Mouse (Mus musculus): ENCODE data around the gene Hbq1b. TPM values are rescaled to one million over a fixed set of nuclear protein-coding genes. Genes with fewer than 3 reads are reported as not detected.

Gene Hbq1b
- polyA plus RNA-seq, 1 experiment from 2014 or later: 0.95 TPM

- H3K27ac ChIP-seq (replicated peaks): no peak overlapping the region
- no peak for ATAC-seq (ENCODE audit: low FRiP score, low read depth)
- H3K9me3 ChIP-seq: no peaks in the 10 kb centered on the region
- 36% methylated on average over 4 of the region's 4 CpGs for WGBS
- H3K4me1 ChIP-seq (replicated peaks): no peaks in the 10 kb centered on the region
- H3K9ac ChIP-seq: no peak overlapping the region
- H3K4me2 ChIP-seq: no peak overlapping the region
- H3K27me3 ChIP-seq: no peaks in the 10 kb centered on the region
- no peaks in the 10 kb centered on the region for H3K36me3 ChIP-seq
- no peak overlapping the region for H3K4me3 ChIP-seq
Measured at GRCm38 (mm10) chr11:32309446-32309845, 22.7 kb downstream of the Hbq1b start.

DNA sequence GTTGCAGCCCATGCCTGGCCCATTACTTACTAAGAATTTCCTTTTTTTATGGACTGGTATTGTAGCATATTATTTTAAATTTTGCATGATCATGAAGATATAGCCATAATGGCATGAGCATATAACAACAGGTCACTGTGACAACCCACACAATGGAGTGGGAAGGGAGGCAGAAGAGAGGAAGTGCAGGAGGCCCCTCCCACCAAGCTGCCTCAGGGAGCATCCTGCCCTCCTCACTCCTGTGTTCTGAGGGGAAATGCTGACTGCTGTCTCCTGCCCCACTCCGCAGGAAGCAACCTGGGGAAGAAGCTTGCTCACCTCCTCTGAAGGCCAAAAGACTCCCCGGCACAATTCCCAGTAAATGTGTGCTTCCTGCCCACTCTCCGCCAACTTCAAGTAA lies 23.2 kb downstream of the Hbq1b start:
- no peak overlapping the region for H3K27ac ChIP-seq (replicated peaks)
- H3K36me3 ChIP-seq: no peaks in the 10 kb centered on the region
- 79% methylated on average over 3 of the region's 3 CpGs for WGBS
- H3K4me1 ChIP-seq (replicated peaks): no peaks in the 10 kb centered on the region
- no peaks in the 10 kb centered on the region for H3K9me3 ChIP-seq
- no peak overlapping the region for H3K4me3 ChIP-seq
- ATAC-seq (ENCODE audit: low FRiP score, low read depth): no peak
- no peaks in the 10 kb centered on the region for H3K27me3 ChIP-seq
- H3K4me2 ChIP-seq: no peak overlapping the region
- H3K9ac ChIP-seq: no peak overlapping the region

- Histone ChIP-seq H3K27me3 (no peaks in the 10 kb centered on the region), H3K4me2 (no peak overlapping the region), H3K4me3 (no peak overlapping the region), H3K4me1 (replicated peaks) (no peaks in the 10 kb centered on the region), H3K36me3 (no peaks in the 10 kb centered on the region), H3K9ac (no peak overlapping the region), H3K27ac (replicated peaks) (no peak overlapping the region), H3K9me3 (no peaks in the 10 kb centered on the region)
- 90% methylated on average over 3 of the region's 3 CpGs for WGBS
- no peak for ATAC-seq (ENCODE audit: low FRiP score, low read depth)
Measured at GRCm38 (mm10) chr11:32316009-32316408, 29.2 kb downstream of the Hbq1b start.

- H3K27me3 ChIP-seq: no peaks in the 10 kb centered on the region
- no peak overlapping the region for H3K27ac ChIP-seq (replicated peaks)
- H3K9ac ChIP-seq: no peak overlapping the region
- H3K4me1 ChIP-seq (replicated peaks): 0 out of 2 replicates have a peak, but pooled peaks cover 5% of the 10 kb centered on the region
- ATAC-seq (ENCODE audit: low FRiP score, low read depth): no peak
- no peak overlapping the region for H3K4me2 ChIP-seq
- WGBS: 70% methylated on average over 11 of the region's 11 CpGs
- no peaks in the 10 kb centered on the region for H3K36me3 ChIP-seq
- no peak overlapping the region for H3K4me3 ChIP-seq
- H3K9me3 ChIP-seq: no peaks in the 10 kb centered on the region
Measured at GRCm38 (mm10) chr11:32320507-32321195, 33.9 kb downstream of the Hbq1b start.

GRCm38 (mm10) chr11:32321196-32321565 lies 34.4 kb downstream of the Hbq1b start:
- ATAC-seq (ENCODE audit: low FRiP score, low read depth): no peak
- Histone ChIP-seq H3K27me3 (no peaks in the 10 kb centered on the region), H3K9ac (no peak overlapping the region), H3K27ac (replicated peaks) (no peak overlapping the region), H3K4me1 (replicated peaks) (0 out of 2 replicates have a peak, but pooled peaks cover 5% of the 10 kb centered on the region), H3K4me2 (no peak overlapping the region), H3K9me3 (no peaks in the 10 kb centered on the region), H3K36me3 (no peaks in the 10 kb centered on the region), H3K4me3 (no peak overlapping the region)
- WGBS: 35% methylated on average over 8 of the region's 8 CpGs

- H3K4me2 ChIP-seq: peak overlapping the region; percentile 40; the same call in 1 of the 2 replicates
- no peaks in the 10 kb centered on the region for H3K36me3 ChIP-seq
- WGBS: 8% methylated on average over 15 of the region's 15 CpGs
- no peak overlapping the region for H3K27ac ChIP-seq (replicated peaks)
- H3K9ac ChIP-seq: no peak overlapping the region
- H3K4me1 ChIP-seq (replicated peaks): 0 out of 2 replicates have a peak, but pooled peaks cover 5% of the 10 kb centered on the region
- peak; percentile 79; the same call in 1 of the 2 replicates for ATAC-seq (ENCODE audit: low FRiP score, low read depth)
- no peak overlapping the region for H3K4me3 ChIP-seq
- H3K9me3 ChIP-seq: no peaks in the 10 kb centered on the region
- H3K27me3 ChIP-seq: no peaks in the 10 kb centered on the region
Measured at GRCm38 (mm10) chr11:32324609-32325008, 37.8 kb downstream of the Hbq1b start.

DNA sequence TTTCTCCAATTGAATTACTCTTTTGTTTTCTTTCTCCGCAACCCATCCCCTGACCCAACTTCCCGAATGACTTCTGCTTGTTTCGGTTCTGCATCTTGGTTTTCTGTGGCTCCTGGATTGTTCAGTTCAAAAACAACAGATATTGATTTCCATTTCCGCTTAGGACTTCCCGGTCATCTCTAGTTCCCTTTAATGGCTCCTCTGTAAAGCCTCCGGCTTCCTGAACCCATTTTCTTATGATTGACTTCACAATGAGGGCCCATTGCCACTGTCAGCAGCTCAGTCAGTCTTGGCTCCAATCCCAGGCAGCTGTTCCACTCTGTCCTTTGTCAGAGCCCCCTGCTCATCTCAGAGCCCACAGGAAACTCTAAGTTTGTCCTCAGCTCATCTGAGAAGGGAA lies 44.3 kb downstream of the Hbq1b start:
- Histone ChIP-seq H3K27me3 (no peaks in the 10 kb centered on the region), H3K4me3 (no peak overlapping the region), H3K4me1 (replicated peaks) (peaks cover 11% of the 10 kb centered on the region), H3K4me2 (0 out of 2 replicates have a peak overlapping the region, but pooled peaks have one; percentile 13), H3K9ac (no peak overlapping the region), H3K27ac (replicated peaks) (no peak overlapping the region), H3K36me3 (no peaks in the 10 kb centered on the region), H3K9me3 (no peaks in the 10 kb centered on the region)
- ATAC-seq (ENCODE audit: low FRiP score, low read depth): no peak; the same call in 1 of the 2 replicates
- 33% methylated on average over 6 of the region's 6 CpGs for WGBS

DNA sequence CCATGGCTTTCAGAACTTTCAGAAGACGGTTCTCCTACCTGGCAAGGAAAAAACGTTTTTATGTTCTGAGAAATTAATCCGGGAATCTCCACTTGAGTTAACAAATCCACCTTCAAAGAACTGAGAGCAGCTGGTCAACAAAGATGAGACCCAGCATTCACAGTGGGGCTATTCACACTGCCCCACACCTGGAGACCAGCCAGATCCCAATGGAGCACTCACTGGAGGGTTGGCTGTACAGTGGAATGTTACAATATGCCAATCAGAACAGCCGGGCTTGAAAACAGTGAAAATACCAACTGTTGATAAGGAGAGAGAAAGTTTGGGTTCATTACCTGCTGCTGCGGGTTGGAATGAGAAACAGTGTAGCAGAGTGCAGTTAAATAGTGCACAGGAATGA lies 45.1 kb downstream of the Hbq1b start:
- no peaks in the 10 kb centered on the region for H3K27me3 ChIP-seq
- H3K4me1 ChIP-seq (replicated peaks): peaks cover 11% of the 10 kb centered on the region
- H3K36me3 ChIP-seq: no peaks in the 10 kb centered on the region
- 56% methylated on average over 5 of the region's 5 CpGs for WGBS
- H3K4me2 ChIP-seq: no peak overlapping the region
- no peaks in the 10 kb centered on the region for H3K9me3 ChIP-seq
- no peak overlapping the region for H3K27ac ChIP-seq (replicated peaks)
- ATAC-seq (ENCODE audit: low FRiP score, low read depth): no peak
- no peak overlapping the region for H3K9ac ChIP-seq
- no peak overlapping the region for H3K4me3 ChIP-seq

GRCm38 (mm10) chr11:32333235-32333634 lies 46.5 kb downstream of the Hbq1b start:
- Histone ChIP-seq H3K9ac (no peak overlapping the region), H3K9me3 (no peaks in the 10 kb centered on the region), H3K27ac (replicated peaks) (no peak overlapping the region), H3K27me3 (no peaks in the 10 kb centered on the region), H3K4me3 (no peak overlapping the region), H3K4me1 (replicated peaks) (peaks cover 11% of the 10 kb centered on the region), H3K36me3 (no peaks in the 10 kb centered on the region), H3K4me2 (no peak overlapping the region)
- ATAC-seq (ENCODE audit: low FRiP score, low read depth): no peak
- WGBS: 57% methylated on average over 2 of the region's 2 CpGs

GRCm38 (mm10) chr11:32336435-32336907 lies 49.7 kb downstream of the Hbq1b start:
- Histone ChIP-seq H3K4me2 (no peak overlapping the region), H3K9ac (no peak overlapping the region), H3K27me3 (no peaks in the 10 kb centered on the region), H3K4me3 (no peak overlapping the region), H3K4me1 (replicated peaks) (no peaks in the 10 kb centered on the region), H3K36me3 (no peaks in the 10 kb centered on the region), H3K9me3 (no peaks in the 10 kb centered on the region), H3K27ac (replicated peaks) (no peak overlapping the region)
- 90% methylated on average over 6 of the region's 6 CpGs for WGBS
- no peak for ATAC-seq (ENCODE audit: low FRiP score, low read depth)
